Mouse (Mus musculus): ENCODE measurements around the gene Lhx6. TPM values are rescaled to one million over a fixed set of nuclear protein-coding genes. Genes with fewer than 3 reads are reported as not detected.

Gene Lhx6
- total RNA-seq, 2 experiments from 2014 or later: 0.76 to 1.5 TPM

DNA sequence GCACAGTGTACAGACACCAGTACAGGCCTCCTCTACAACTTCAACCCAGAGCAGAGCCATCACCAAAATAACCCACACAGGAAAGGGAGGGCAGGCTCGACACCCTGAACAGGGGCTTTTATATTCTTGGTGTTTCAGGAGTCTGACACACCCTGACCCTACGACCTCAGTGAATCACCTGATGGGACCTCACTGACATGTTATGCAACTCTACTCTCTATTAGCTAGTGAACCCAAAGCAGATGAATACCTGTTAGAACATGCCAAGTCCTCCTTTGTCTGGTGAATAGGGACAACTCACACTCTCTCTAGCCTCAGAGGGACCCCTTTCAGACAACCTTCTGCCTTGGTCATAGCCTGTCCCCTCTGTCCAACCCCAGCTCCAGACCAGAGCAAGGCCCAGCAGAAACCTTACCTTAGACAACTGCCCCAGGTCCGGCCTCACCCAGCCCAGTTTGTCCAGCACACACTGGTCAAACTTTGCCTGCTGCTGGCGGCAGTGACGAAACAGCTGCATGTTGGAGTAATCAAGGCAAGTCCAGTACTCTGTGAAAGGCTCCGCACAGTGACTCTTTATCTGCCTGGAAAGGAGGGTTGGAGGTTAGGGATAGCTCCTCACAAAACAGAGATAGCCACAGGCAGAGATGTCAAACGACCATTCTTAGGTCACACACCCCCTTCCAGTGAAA lies 65.8 kb downstream of the Lhx6 start:
- no peak for DNase-seq (ENCODE audit: low spot score in 2 of 2)

DNA sequence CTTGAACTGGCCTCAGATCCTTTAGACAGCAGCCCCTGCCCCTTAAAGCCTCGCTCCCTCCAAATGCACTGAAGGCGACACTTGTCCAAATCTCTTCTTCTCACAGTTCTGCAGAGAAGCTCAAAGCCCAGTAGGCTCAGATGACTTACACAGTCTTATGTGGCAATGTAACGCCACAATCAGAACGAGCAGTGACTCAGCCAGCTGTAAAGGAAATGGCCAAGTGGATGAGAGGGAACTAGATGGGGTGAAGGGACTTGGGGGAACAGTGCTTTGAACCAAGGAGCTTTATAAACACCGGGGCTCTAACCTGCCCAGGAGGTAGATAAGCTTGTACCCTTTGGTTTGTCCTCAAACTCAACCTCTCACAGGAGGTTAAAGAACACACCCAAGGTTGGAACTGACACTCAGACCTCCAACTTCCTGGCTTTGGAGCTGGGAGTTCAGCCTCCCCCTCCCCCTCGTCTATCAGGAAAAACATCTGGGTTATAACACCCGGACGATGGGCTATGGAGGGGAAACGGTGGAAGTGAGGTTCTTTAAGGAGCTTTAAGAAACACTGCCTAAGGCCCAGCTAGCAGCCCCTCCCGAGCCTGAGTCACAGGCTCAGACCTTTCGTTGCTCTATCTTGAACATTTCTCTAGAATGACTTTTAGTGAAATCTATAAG lies 69.7 kb downstream of the Lhx6 start:
- no peak for DNase-seq (ENCODE audit: low spot score in 2 of 2)

DNA sequence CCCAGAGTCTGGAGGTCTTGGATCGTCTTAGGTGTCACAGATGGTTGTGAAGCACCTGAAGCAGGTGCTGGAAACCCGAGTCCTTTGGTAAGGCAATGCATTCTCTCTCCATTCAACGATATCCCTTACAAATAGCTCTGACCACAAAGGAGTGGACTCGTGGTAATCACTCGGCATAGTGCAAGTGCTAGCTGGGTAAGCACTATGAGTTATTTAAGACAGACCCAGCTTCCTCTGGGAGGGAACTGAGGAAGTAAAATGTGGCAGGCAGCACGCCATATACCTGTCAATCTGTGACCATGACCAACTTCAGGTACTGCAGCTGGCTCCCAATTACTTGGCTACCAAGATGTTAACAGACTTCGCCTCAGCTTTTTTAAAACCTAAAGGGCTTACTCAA lies 70.3 kb downstream of the Lhx6 start:
- DNase-seq (ENCODE audit: low spot score in 2 of 2): no peak

DNA sequence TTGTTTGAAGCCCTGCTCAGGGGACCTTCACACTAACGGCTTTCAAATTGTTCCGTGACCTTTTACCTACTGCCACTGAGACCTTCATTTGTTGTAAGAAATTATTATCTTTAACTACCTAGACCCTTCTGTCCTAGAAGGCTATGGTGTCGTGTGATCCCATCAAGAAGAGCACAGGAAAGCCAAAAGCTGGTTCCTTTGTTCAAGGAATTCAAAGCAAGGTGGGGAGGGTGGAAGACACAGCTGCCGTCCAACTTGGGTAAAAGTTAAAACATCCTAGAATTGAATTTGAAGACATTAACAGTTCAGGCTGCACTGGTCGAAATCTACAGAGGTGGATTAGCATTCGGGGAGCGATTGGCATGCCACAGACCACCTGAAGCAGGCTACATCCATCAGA lies 71.2 kb downstream of the Lhx6 start:
- no peak for DNase-seq (ENCODE audit: low spot score in 2 of 2)

DNA sequence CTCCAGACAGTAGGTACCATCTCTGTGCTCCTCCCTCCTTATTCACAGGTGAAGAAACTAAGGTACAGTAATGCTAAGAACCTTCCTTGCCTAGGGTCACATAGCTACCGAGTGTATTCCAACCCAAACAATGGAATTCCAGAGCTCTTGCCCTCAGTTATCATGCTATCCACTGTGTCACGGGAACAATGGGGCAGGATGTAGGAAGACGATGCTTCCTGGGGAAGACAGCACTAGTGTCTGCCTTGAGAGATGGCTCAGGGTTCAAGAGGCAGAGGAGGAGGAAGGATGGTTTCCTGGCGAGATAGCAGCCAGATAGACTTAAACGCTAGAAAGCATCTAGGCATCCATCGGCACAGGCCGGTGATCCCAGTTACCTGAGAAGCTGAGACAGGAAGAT lies 72.3 kb downstream of the Lhx6 start:
- DNase-seq (ENCODE audit: low spot score in 2 of 2): no peak

Other genes with a start within 250 kb of the Lhx6 start
- 1 to 10 TPM; 2.2 to 5.7 TPM for gene Ttll11, start 125.5 kb downstream of the Lhx6 start, total RNA-seq (2021)
- gene Ndufa8, start 56.0 kb downstream of the Lhx6 start, total RNA-seq (2021): 100 to 1,000 TPM; 208 to 312 TPM
- gene Morn5, start 56.0 kb downstream of the Lhx6 start, total RNA-seq (2021): under 1 TPM; 0.46 to 0.61 TPM
- 10 to 100 TPM; 26.0 to 30.6 TPM for gene Mrrf, start 31.0 kb upstream of the Lhx6 start, total RNA-seq (2021)
- 10 to 100 TPM; 26.7 to 29.8 TPM for gene Rbm18, start 31.4 kb upstream of the Lhx6 start, total RNA-seq (2021)
- gene Ptgs1, start 125.0 kb upstream of the Lhx6 start, total RNA-seq (2021): 10 to 100 TPM; 11.0 to 13.5 TPM